Mouse (Mus musculus): ENCODE data around the gene Ercc6. TPM values are rescaled to one million over a fixed set of nuclear protein-coding genes. Genes with fewer than 3 reads are reported as not detected.

Ercc6 gene
- 16.0 and 19.1 TPM in 2 replicates for polyA plus RNA-seq (2014; fragmentation: Nextera tagmentation; extraction: Ambion mirVana)

GRCm38 (mm10) chr14:32513336-32514032, at the start of gene Ercc6:
Ercc6 (plus strand) TSS chr14:32513521.
- ATAC-seq (replicated peaks; ENCODE audit: low FRiP score, low TSS enrichment, low read depth) = peak; percentile 98
- DNase-seq (ENCODE audit: low spot score) = peak; percentile 98
- Histone ChIP-seq H3K4me2 (ENCODE audit: low read length) (peak within 1 kb of the TSS; percentile 70), H3K9me3 (ENCODE audit: control insufficient read depth, low read length) (no peaks in the 10 kb centered on the region), H3K9ac (ENCODE audit: low read length) (peak within 1 kb of the TSS; percentile 75), H3K4me3 (ENCODE audit: low read depth, low read length) (peak within 1 kb of the TSS; percentile 80), H3K27me3 (replicated peaks; ENCODE audit: control insufficient read depth, insufficient read depth, low read length) (no peaks in the 10 kb centered on the region), H3K36me3 (ENCODE audit: control insufficient read depth, insufficient read depth, low read length) (peaks cover 16% of the 10 kb centered on the region), H3K27ac (ENCODE audit: low read depth) (peak within 1 kb of the TSS; percentile 64; the same call in 1 of the 2 replicates), H3K4me1 (replicated peaks; ENCODE audit: control insufficient read depth, insufficient read depth, low read length) (peaks cover 9% of the 10 kb centered on the region)
- WGBS = under 1% methylated on average over 62 of the region's 62 CpGs

- 1% methylated on average over 64 of the region's 70 CpGs for WGBS
- Histone ChIP-seq H3K9me3 (ENCODE audit: control insufficient read depth, low read length) (no peaks in the 10 kb centered on the region), H3K9ac (ENCODE audit: low read length) (no peak within 1 kb of the TSS), H3K27me3 (replicated peaks; ENCODE audit: control insufficient read depth, insufficient read depth, low read length) (peaks cover 81% of the 10 kb centered on the region), H3K4me2 (ENCODE audit: low read length) (peak within 1 kb of the TSS; percentile 63), H3K4me1 (replicated peaks; ENCODE audit: control insufficient read depth, insufficient read depth, low read length) (peaks cover 10% of the 10 kb centered on the region), H3K27ac (ENCODE audit: low read depth) (no peak within 1 kb of the TSS), H3K36me3 (ENCODE audit: control insufficient read depth, insufficient read depth, low read length) (no peaks in the 10 kb centered on the region), H3K4me3 (ENCODE audit: low read depth, low read length) (peak within 1 kb of the TSS; percentile 36)
- peak; percentile 56 for DNase-seq (ENCODE audit: low spot score)
- ATAC-seq (replicated peaks; ENCODE audit: low FRiP score, low TSS enrichment, low read depth) = no peak
Observed at GRCm38 (mm10) chr14:32464601-32465505, 48.5 kb upstream of the Ercc6 start, which contains the start of gene Slc18a3. Slc18a3 (minus strand) TSS chr14:32464850.

- WGBS = 0% methylated on average over 5 of the region's 11 CpGs
- Histone ChIP-seq H3K4me2 (ENCODE audit: low read length) (peak overlapping the region; percentile 63; the same call in 1 of the 2 replicates), H3K27ac (ENCODE audit: low read depth) (no peak overlapping the region), H3K4me1 (replicated peaks; ENCODE audit: control insufficient read depth, insufficient read depth, low read length) (peaks cover 10% of the 10 kb centered on the region), H3K9me3 (ENCODE audit: control insufficient read depth, low read length) (no peaks in the 10 kb centered on the region), H3K36me3 (ENCODE audit: control insufficient read depth, insufficient read depth, low read length) (no peaks in the 10 kb centered on the region), H3K9ac (ENCODE audit: low read length) (no peak overlapping the region), H3K4me3 (ENCODE audit: low read depth, low read length) (peak overlapping the region; percentile 36; the same call in 1 of the 2 replicates), H3K27me3 (replicated peaks; ENCODE audit: control insufficient read depth, insufficient read depth, low read length) (peaks cover 75% of the 10 kb centered on the region)
- ATAC-seq (replicated peaks; ENCODE audit: low FRiP score, low TSS enrichment, low read depth) = no peak
- no peak for DNase-seq (ENCODE audit: low spot score)
Observed at GRCm38 (mm10) chr14:32465506-32465870, 47.8 kb upstream of the Ercc6 start.

- H3K4me2 ChIP-seq (ENCODE audit: low read length) = peak within 1 kb of the TSS; percentile 63
- H3K36me3 ChIP-seq (ENCODE audit: control insufficient read depth, insufficient read depth, low read length) = no peaks in the 10 kb centered on the region
- 20% methylated on average over 13 of the region's 13 CpGs for WGBS
- no peaks in the 10 kb centered on the region for H3K9me3 ChIP-seq (ENCODE audit: control insufficient read depth, low read length)
- H3K27ac ChIP-seq (ENCODE audit: low read depth) = no peak within 1 kb of the TSS
- H3K9ac ChIP-seq (ENCODE audit: low read length) = no peak within 1 kb of the TSS
- DNase-seq (ENCODE audit: low spot score) = no peak
- H3K4me1 ChIP-seq (replicated peaks; ENCODE audit: control insufficient read depth, insufficient read depth, low read length) = peaks cover 10% of the 10 kb centered on the region
- ATAC-seq (replicated peaks; ENCODE audit: low FRiP score, low TSS enrichment, low read depth) = no peak
- H3K27me3 ChIP-seq (replicated peaks; ENCODE audit: control insufficient read depth, insufficient read depth, low read length) = peaks cover 71% of the 10 kb centered on the region
- peak within 1 kb of the TSS; percentile 36 for H3K4me3 ChIP-seq (ENCODE audit: low read depth, low read length)
Observed at GRCm38 (mm10) chr14:32465889-32466288, 47.4 kb upstream of the Ercc6 start, which contains the start of gene Chat. Chat (minus strand) TSS chr14:32465989.

GRCm38 (mm10) chr14:32467606-32468005, 45.7 kb upstream of the Ercc6 start:
- WGBS = under 1% methylated on average over 5 of the region's 5 CpGs
- Histone ChIP-seq H3K27me3 (replicated peaks; ENCODE audit: control insufficient read depth, insufficient read depth, low read length) (peaks cover 54% of the 10 kb centered on the region), H3K27ac (ENCODE audit: low read depth) (no peak overlapping the region), H3K9ac (ENCODE audit: low read length) (no peak overlapping the region), H3K36me3 (ENCODE audit: control insufficient read depth, insufficient read depth, low read length) (no peaks in the 10 kb centered on the region), H3K9me3 (ENCODE audit: control insufficient read depth, low read length) (no peaks in the 10 kb centered on the region), H3K4me2 (ENCODE audit: low read length) (no peak overlapping the region), H3K4me3 (ENCODE audit: low read depth, low read length) (no peak overlapping the region), H3K4me1 (replicated peaks; ENCODE audit: control insufficient read depth, insufficient read depth, low read length) (peaks cover 10% of the 10 kb centered on the region)
- ATAC-seq (replicated peaks; ENCODE audit: low FRiP score, low TSS enrichment, low read depth) (no peak), DNase-seq (ENCODE audit: low spot score) (peak; percentile 93)

GRCm38 (mm10) chr14:32472996-32473395, 40.3 kb upstream of the Ercc6 start:
- 9% methylated on average over 4 of the region's 4 CpGs for WGBS
- no peaks in the 10 kb centered on the region for H3K9me3 ChIP-seq (ENCODE audit: control insufficient read depth, low read length)
- no peaks in the 10 kb centered on the region for H3K36me3 ChIP-seq (ENCODE audit: control insufficient read depth, insufficient read depth, low read length)
- no peak overlapping the region for H3K9ac ChIP-seq (ENCODE audit: low read length)
- H3K4me3 ChIP-seq (ENCODE audit: low read depth, low read length) = no peak overlapping the region
- no peaks in the 10 kb centered on the region for H3K4me1 ChIP-seq (replicated peaks; ENCODE audit: control insufficient read depth, insufficient read depth, low read length)
- H3K4me2 ChIP-seq (ENCODE audit: low read length) = no peak overlapping the region
- DNase-seq (ENCODE audit: low spot score) (peak; percentile 78), ATAC-seq (replicated peaks; ENCODE audit: low FRiP score, low TSS enrichment, low read depth) (no peak)
- H3K27ac ChIP-seq (ENCODE audit: low read depth) = no peak overlapping the region
- 0 out of 2 replicates have a peak, but pooled peaks cover 4% of the 10 kb centered on the region for H3K27me3 ChIP-seq (replicated peaks; ENCODE audit: control insufficient read depth, insufficient read depth, low read length)

- Histone ChIP-seq H3K9ac (ENCODE audit: low read length) (no peak overlapping the region), H3K27me3 (replicated peaks; ENCODE audit: control insufficient read depth, insufficient read depth, low read length) (no peaks in the 10 kb centered on the region), H3K4me1 (replicated peaks; ENCODE audit: control insufficient read depth, insufficient read depth, low read length) (no peaks in the 10 kb centered on the region), H3K4me3 (ENCODE audit: low read depth, low read length) (no peak overlapping the region), H3K27ac (ENCODE audit: low read depth) (no peak overlapping the region), H3K4me2 (ENCODE audit: low read length) (no peak overlapping the region), H3K36me3 (ENCODE audit: control insufficient read depth, insufficient read depth, low read length) (no peaks in the 10 kb centered on the region), H3K9me3 (ENCODE audit: control insufficient read depth, low read length) (no peaks in the 10 kb centered on the region)
- WGBS = 77% methylated on average over 6 of the region's 6 CpGs
- no peak for DNase-seq (ENCODE audit: low spot score)
- ATAC-seq (replicated peaks; ENCODE audit: low FRiP score, low TSS enrichment, low read depth) = no peak
Observed at GRCm38 (mm10) chr14:32476559-32476958, 36.8 kb upstream of the Ercc6 start.

GRCm38 (mm10) chr14:32477581-32477980, 35.7 kb upstream of the Ercc6 start:
- whole genome bisulfite sequencing = 65% methylated on average over 1 of the region's 1 CpGs
- no peaks in the 10 kb centered on the region for H3K4me1 ChIP-seq (replicated peaks; ENCODE audit: control insufficient read depth, insufficient read depth, low read length)
- no peaks in the 10 kb centered on the region for H3K36me3 ChIP-seq (ENCODE audit: control insufficient read depth, insufficient read depth, low read length)
- ATAC-seq (replicated peaks; ENCODE audit: low FRiP score, low TSS enrichment, low read depth) = no peak
- H3K9me3 ChIP-seq (ENCODE audit: control insufficient read depth, low read length) = no peaks in the 10 kb centered on the region
- no peak overlapping the region for H3K9ac ChIP-seq (ENCODE audit: low read length)
- DNase-seq (ENCODE audit: low spot score) = no peak
- no peak overlapping the region for H3K4me2 ChIP-seq (ENCODE audit: low read length)
- H3K27ac ChIP-seq (ENCODE audit: low read depth) = no peak overlapping the region
- H3K4me3 ChIP-seq (ENCODE audit: low read depth, low read length) = no peak overlapping the region
- H3K27me3 ChIP-seq (replicated peaks; ENCODE audit: control insufficient read depth, insufficient read depth, low read length) = no peaks in the 10 kb centered on the region

Measured in intestine, embryonic 14.5 days (tissue).